Mouse (Mus musculus): Measurements from ENCODE around the gene Bmpr1a.

DNA sequence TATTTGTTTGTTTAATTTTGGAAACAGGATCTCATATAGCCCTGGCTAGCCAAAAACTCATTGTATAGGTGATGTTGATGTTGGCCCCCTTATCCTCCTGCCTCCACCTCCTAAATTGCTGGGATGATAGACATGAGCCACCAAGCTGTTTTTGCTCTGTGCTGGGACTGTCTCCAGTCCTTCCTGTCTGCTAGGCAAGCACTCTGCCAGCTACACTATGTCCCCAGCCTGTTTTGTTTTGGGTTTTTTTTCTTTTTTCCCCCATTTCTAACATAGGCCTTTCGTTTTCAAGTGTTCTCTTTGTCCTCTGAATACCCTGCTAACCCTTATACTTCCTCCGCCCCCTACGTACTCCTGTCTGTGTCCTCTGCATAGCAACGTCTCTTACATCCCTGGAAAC lies 109.8 kb downstream of the Bmpr1a start:
- TF ChIP-seq EP300 (IDR thresholded peaks at IDR 0.05; ENCODE audit: low read depth) (no peak), CTCF (IDR thresholded peaks at IDR 0.05; ENCODE audit: low read depth) (no peak)
